ENCODE assay signal across 11 mouse cellular contexts in genomic region chr17:12364426-12364735, GRCm38 (mm10). TPM values are rescaled to one million over a fixed set of nuclear protein-coding genes. Genes with fewer than 3 reads are reported as not detected.
DNase-seq lines count a peak whose midpoint lies in the region; ATAC-seq lines count a peak whose summit lies in the region.
"Had no signal": no experiment of that assay in that cellular context is flagged by ENCODE, and none has a peak within 500 bp of the region (broad histone marks: within the 10 kb centered on the region; RNA-seq: fewer than 3 reads in every experiment).

No protein-coding gene starts in this region.

- no peaks in the 10 kb centered on the region for H3K36me3 ChIP-seq in hindbrain, embryonic 11.5 days (ENCODE audit: control insufficient read depth, insufficient read depth, low read length)
- H3K36me3 ChIP-seq in hindbrain, embryonic 10.5 days: no peaks in the 10 kb centered on the region
- H3K36me3 ChIP-seq in kidney, embryonic 15.5 days: no peaks in the 10 kb centered on the region
- H3K36me3 ChIP-seq: embryonic facial prominence, embryonic 12.5 days; limb, embryonic 13.5 days had no signal

- H3K9me3 ChIP-seq in hindbrain, embryonic 11.5 days (ENCODE audit: control insufficient read depth, low read length): no peaks in the 10 kb centered on the region
- no peaks in the 10 kb centered on the region for H3K9me3 ChIP-seq in hindbrain, embryonic 10.5 days
- H3K9me3 ChIP-seq in kidney, embryonic 15.5 days (replicated peaks): no peaks in the 10 kb centered on the region
- H3K9me3 ChIP-seq: embryonic facial prominence, embryonic 12.5 days; limb, embryonic 13.5 days had no signal

- no peak overlapping the region for H3K4me3 ChIP-seq in hindbrain, embryonic 11.5 days (ENCODE audit: low read depth, low read length)
- no peak overlapping the region for H3K4me3 ChIP-seq in hindbrain, embryonic 10.5 days
- H3K4me3 ChIP-seq in kidney, embryonic 15.5 days (replicated peaks): no peak overlapping the region
- H3K4me3 ChIP-seq: embryonic facial prominence, embryonic 12.5 days; limb, embryonic 13.5 days had no signal

- no peaks in the 10 kb centered on the region for H3K4me1 ChIP-seq in hindbrain, embryonic 11.5 days (replicated peaks; ENCODE audit: control insufficient read depth, insufficient read depth, low read length)
- H3K4me1 ChIP-seq in hindbrain, embryonic 10.5 days (replicated peaks): peaks cover 5% of the 10 kb centered on the region; the same call in 1 of the 2 replicates
- no peaks in the 10 kb centered on the region for H3K4me1 ChIP-seq in kidney, embryonic 15.5 days
- H3K4me1 ChIP-seq: embryonic facial prominence, embryonic 12.5 days had no signal

- no peak overlapping the region for H3K4me2 ChIP-seq in hindbrain, embryonic 11.5 days (replicated peaks; ENCODE audit: low read depth, low read length)
- H3K4me2 ChIP-seq in kidney, embryonic 15.5 days: no peak overlapping the region
- H3K4me2 ChIP-seq: embryonic facial prominence, embryonic 12.5 days; limb, embryonic 13.5 days had no signal

- 56% methylated on average over 8 of the region's 8 CpGs for WGBS in hindbrain, embryonic 11.5 days
- WGBS in hindbrain, embryonic 10.5 days: 60% methylated on average over 8 of the region's 8 CpGs
- WGBS in kidney, embryonic 15.5 days: 73% methylated on average over 8 of the region's 8 CpGs

- no peak overlapping the region for H3K27ac ChIP-seq in hindbrain, embryonic 11.5 days (ENCODE audit: low read depth, low read length)
- H3K27ac ChIP-seq in hindbrain, embryonic 10.5 days: no peak overlapping the region
- no peak overlapping the region for H3K27ac ChIP-seq in kidney, embryonic 15.5 days
- H3K27ac ChIP-seq: embryonic facial prominence, embryonic 12.5 days; limb, embryonic 13.5 days had no signal

- H3K9ac ChIP-seq in hindbrain, embryonic 11.5 days (ENCODE audit: low read depth, low read length): no peak overlapping the region
- no peak overlapping the region for H3K9ac ChIP-seq in kidney, embryonic 15.5 days
- H3K9ac ChIP-seq: embryonic facial prominence, embryonic 12.5 days; limb, embryonic 13.5 days had no signal

- ATAC-seq in hindbrain, embryonic 11.5 days (ENCODE audit: low FRiP score): no peak
- ATAC-seq in inflammation-experienced regulatory T-cells, adult 6 months: peak; percentile 67
- no peak for ATAC-seq in kidney, embryonic 15.5 days (replicated peaks; ENCODE audit: low FRiP score)

- H3K27me3 ChIP-seq in hindbrain, embryonic 11.5 days (ENCODE audit: control insufficient read depth, insufficient read depth, low read length): no peaks in the 10 kb centered on the region
- H3K27me3 ChIP-seq in hindbrain, embryonic 10.5 days (ENCODE audit: insufficient read depth, poor library complexity, severe bottlenecking): no peaks in the 10 kb centered on the region
- H3K27me3 ChIP-seq in kidney, embryonic 15.5 days: no peaks in the 10 kb centered on the region
- H3K27me3 ChIP-seq: embryonic facial prominence, embryonic 12.5 days had no signal

- peak; percentile 14 for DNase-seq in hindbrain, embryonic 11.5 days (ENCODE audit: low spot score)
- DNase-seq in hindbrain, embryonic 10.5 days (ENCODE audit: low spot score): no peak
- DNase-seq in ES-CJ7 (ENCODE audit: low read depth, low spot score): peak; percentile 59
- peak; percentile 24 for DNase-seq in naive thymus-derived CD4-positive, alpha-beta T cell, adult 2 months (ENCODE audit: low read depth)
- DNase-seq in embryo, embryonic 9.5 days (ENCODE audit: extremely low spot score): no peak
- no peak for DNase-seq in Muller cell, postnatal 12 days (ENCODE audit: inconsistent ontology term)
- DNase-seq: heart, postnatal 14 days had no signal

RNA-seq across cellular contexts. Expression of gene Plg, which starts 14.0 kb away (rescaled TPM):
- not detected in 2 replicates for polyA plus RNA-seq in hindbrain, embryonic 11.5 days (2014; fragmentation: Nextera tagmentation; extraction: Ambion mirVana)
- not detected in 2 replicates for polyA plus RNA-seq in hindbrain, embryonic 10.5 days (2016; fragmentation: Nextera tagmentation; extraction: Ambion mirVana)
- polyA plus RNA-seq in inflammation-experienced regulatory T-cells, adult 6 months (2017; shearing (Covaris generic)): not detected
- 1.4 and 3.6 TPM in 2 replicates for polyA plus RNA-seq in kidney, embryonic 15.5 days (2015; fragmentation: Nextera tagmentation; extraction: Ambion mirVana)

RNA-seq across cellular contexts. Expression of gene Map3k4, which starts 45.8 kb away (rescaled TPM):
- polyA plus RNA-seq in hindbrain, embryonic 11.5 days (2014; fragmentation: Nextera tagmentation; extraction: Ambion mirVana): 45.8 and 62.3 TPM in 2 replicates
- 46.4 and 47.7 TPM in 2 replicates for polyA plus RNA-seq in hindbrain, embryonic 10.5 days (2016; fragmentation: Nextera tagmentation; extraction: Ambion mirVana)
- polyA plus RNA-seq in inflammation-experienced regulatory T-cells, adult 6 months (2017; shearing (Covaris generic)): 10 to 100 TPM; 10.6 to 11.7 (median 10.8) TPM
- polyA plus RNA-seq in kidney, embryonic 15.5 days (2015; fragmentation: Nextera tagmentation; extraction: Ambion mirVana): 46.9 and 50.2 TPM in 2 replicates

Comparison
In these comparisons a context has a peak if more than half of its experiments do, and no peak if none do; other contexts are left out.
1. DNase-seq: peak in hindbrain, embryonic 11.5 days (single experiment), ES-CJ7 (single experiment) and naive thymus-derived CD4-positive, alpha-beta T cell, adult 2 months (single experiment); none in hindbrain, embryonic 10.5 days (single experiment), embryo, embryonic 9.5 days (single experiment) and Muller cell, postnatal 12 days (single experiment).